Mouse (Mus musculus) ES-Bruce4 (cell line): ENCODE data around the gene Sema3g.

Experiments used
- CTCF ChIP-seq: IDR thresholded peaks from one replicate; pipeline ENCODE4 v1.8.1; 2011; ENCODE audit warnings: low read depth, low read length
- EP300 ChIP-seq: IDR thresholded peaks from 2 replicates; pipeline ENCODE4 v1.6.1; 2011; ENCODE audit warnings: low read depth, low read length; ENCODE audit not compliant: insufficient read depth
- POLR2A ChIP-seq: IDR thresholded peaks from one replicate; pipeline ENCODE4 v1.8.1; 2011; ENCODE audit warnings: low read length; ENCODE audit not compliant: insufficient read depth

DNA sequence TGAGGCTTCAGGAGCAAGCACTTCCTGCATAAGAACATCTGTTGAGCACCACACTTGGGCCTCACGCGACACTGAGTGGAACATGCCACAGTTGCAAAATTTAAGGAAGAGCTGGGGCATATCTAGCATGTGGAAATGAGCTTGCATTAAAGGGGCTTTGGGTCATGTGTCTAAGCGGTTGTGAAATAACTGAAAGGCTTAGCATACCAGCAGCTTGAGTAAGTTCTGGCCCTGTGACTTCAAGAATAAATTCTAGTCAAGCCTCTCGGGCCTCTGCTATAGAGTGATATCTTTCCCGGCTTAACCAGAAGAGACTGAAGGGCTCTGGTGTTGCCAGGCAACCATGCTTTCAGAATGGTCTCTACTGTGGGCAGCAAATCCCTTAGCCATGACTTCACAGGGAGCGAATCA is 28.9 kb upstream of the Sema3g start:
- no peak for TF ChIP-seq CTCF
- no peak for TF ChIP-seq POLR2A
- TF ChIP-seq EP300: no peak
